Mouse (Mus musculus) thymus, postnatal 0 days (tissue): Measurements from ENCODE around the gene Ints5. TPM values are rescaled to one million over a fixed set of nuclear protein-coding genes. Genes with fewer than 3 reads are reported as not detected.
A peak's percentile ranks its signal among the peaks of the same experiment; 100 is the strongest.

Source experiments
- DNase-seq: peaks from one replicate; pipeline ENCODE4 v3.0.0-alpha.2; 2015; ENCODE audit warnings: low spot score
- microRNA-seq: library from miRNA; unstranded; fragments of <30 nt; microRNA quantifications from one replicate; pipeline ENCODE4, GENCODE M21; 2016; ENCODE audit warnings: borderline number of aligned reads
- polyA plus RNA-seq: library from polyadenylated mRNA; unstranded; fragments of >200 nt; fragmentation: Nextera tagmentation; extraction: Ambion mirVana; gene quantifications from 2 replicates; pipeline ENCODE4 v1.2.1, GENCODE M21; 2015

Gene Ints5
- polyA plus RNA-seq, 1 experiment from 2014 or later, result 32.4 TPM

GRCm38 (mm10) chr19:8927891-8928525, 35.2 kb downstream of the Ints5 start:
- no peak for DNase-seq

- DNase-seq, result no peak
These were observed 36.0 kb downstream of the Ints5 start for GRCm38 (mm10) chr19:8928689-8929223.

GRCm38 (mm10) chr19:8929224-8930088, 36.7 kb downstream of the Ints5 start, which contains the start of the genes Rom1 and Eml3:
Gene Rom1, minus strand, starts transcription at chr19:8929356.
Gene Eml3, plus strand, starts transcription at chr19:8929552.
- DNase-seq, result peak; percentile 87

- no peak for DNase-seq
These were observed 37.3 kb downstream of the Ints5 start for GRCm38 (mm10) chr19:8930117-8930516.

DNA sequence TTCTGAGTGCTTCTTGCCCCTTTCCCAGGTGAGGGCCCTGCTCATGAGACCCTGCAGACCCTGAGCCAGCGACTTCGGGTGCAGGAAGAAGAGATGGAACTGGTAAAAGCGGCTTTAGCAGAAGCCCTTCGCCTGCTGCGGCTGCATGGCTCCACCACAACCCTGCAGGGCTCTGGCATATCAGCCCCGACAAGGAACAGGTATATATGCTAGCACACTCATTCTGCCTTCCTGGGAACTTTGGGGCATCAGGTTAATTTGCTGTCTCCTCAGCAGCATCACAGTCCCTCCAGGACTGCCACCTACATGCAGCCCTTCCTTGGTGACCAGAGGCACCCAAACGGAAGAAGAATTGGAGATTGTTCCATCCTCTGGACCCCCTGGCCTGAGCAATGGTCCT, 38.0 kb downstream of the Ints5 start:
- DNase-seq, result no peak

DNA sequence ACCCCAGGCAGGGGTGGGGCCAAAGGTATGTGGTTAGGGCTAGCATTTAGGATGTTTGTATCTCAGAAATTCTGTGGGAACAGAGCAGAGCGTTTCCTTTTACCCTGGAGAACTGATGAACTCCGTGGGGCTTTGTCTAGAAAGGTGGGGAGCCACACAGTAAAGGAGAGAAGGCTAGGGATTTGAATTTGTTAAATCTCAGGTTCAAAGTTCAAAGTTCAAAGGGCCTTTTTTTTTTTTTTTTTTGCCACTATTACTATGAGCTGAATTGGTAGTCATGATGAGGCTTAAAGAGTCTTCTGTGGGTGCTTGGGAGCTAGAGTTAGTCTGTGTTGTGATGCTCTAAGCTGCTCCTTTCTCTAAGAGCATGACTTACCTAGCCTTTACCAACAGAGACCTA, 43.9 kb downstream of the Ints5 start:
- no peak for DNase-seq

DNA sequence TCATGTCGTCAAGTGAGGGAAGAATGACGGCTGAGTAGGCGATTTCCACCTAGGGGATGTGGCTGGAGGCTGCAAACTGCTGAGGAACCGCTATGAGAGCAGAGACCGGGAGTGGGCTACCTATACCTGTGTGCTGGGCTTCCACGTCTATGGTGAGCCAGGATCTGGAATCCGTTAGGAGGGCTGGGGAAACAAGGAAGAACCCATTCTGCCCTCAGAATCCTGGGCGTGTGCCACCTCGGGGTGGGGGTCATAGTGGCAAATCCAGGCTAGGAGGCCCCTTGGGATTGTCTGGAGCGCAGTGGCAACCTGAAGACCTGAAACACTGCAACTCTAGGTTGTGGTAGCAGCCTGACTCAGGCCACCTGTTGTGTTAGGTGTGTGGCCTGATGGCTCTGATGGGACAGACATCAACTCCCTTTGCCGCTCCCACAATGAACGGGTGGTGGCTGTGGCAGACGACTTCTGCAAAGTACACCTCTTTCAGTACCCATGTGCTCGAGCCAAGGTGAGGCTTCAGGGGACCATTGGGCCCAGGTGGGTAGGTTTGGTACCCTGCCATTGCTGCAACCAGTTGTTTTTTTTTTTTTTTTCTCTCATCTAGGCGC, 47.8 kb downstream of the Ints5 start:
- DNase-seq, result no peak

DNA sequence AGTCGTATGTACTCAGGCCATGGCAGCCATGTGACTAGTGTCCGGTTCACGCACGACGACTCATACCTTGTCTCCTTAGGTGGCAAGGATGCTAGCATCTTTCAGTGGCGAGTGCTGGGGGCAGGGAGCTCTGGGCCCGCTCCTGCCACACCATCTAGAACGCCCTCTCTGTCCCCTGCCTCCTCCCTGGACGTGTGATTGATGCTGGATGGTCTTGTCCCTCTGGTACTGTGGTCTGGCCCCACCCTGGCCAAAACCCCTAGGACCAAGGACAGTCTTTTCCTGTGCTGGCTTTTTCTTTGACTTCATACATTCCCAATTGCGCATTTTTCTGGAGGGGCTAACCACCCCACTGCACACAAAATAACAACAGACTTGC, 48.3 kb downstream of the Ints5 start:
- DNase-seq, result no peak

DNA sequence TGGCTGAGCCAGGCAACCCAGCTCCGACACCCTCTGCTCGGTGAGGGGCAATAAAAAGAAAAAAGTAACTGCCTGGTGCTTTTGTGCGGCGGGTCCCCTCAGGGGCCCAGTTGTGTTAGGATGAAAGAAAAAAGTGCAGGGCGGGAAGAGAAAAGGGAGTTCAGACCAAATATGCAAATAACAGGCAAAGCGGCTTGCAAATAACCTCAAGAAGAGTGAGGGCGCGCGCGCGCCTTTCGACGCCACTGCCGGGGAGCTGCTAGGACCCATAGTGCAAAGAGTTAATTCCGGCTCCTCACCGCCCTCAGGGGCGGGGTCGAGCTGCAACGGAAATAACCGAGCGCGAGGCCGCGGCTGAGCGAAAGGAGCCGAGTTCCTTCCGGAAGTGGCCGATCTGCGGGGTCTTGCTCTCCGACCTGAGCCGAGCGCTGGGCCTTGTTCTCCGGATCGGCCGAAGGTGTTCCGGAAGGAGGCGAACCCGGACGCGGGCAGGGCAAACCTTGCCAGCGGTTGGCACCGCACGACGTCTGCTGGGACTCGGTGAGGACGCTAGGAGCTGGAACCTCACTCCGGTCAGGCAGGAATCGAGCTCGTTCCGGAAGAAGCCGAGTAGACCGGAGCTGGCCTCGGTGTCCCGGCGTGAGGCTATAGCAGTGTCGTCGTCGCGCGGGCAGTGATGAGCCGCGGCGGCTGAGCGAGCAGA, 48.9 kb downstream of the Ints5 start, which contains the start of gene Mta2:
Gene Mta2, plus strand, starts transcription at position 361 of the 703 bp plus-strand sequence.
- DNase-seq, result peak; percentile 100

- DNase-seq, result no peak
These were observed 49.6 kb downstream of the Ints5 start for GRCm38 (mm10) chr19:8942276-8942964.

DNA sequence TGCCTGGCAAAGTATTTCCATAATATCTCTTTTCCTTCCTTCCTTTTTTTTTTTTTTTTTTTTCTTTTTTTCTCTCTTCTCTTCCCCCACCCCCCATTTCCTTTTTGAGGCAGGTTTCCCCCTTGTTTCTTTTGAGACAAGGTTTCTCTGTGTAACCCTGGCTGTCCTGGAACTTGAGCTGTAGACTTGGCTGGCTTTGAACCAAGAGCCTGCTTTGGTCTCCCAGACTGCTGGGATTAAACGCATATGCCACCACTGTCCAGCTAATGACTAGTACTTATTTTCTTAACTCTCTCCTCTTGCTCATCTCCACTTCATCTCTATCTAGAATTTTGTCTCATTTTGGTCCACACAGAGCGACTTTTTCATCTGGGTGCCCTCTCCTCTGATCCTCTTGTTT, 50.2 kb downstream of the Ints5 start:
- no peak for DNase-seq

DNA sequence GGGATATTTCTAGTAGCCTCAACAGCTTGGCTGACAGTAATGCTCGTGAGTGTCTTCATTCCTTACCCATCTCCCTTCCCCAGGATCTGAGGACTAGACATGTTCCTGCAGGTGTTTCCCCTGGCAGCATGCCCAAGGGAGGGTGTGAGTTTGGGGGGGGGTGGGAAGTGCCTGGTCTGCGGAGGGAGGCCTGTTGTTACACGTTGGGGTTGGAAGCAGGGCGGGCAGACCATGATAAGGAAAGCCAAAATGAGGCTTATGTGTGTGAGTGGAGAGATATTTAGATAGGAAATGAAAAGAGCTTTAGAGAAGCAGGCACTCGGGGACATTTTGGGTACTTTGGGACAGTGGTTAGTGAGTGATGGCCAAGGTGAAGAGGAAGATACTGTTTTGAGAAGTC, 51.3 kb downstream of the Ints5 start:
- peak; percentile 20 for DNase-seq

- peak; percentile 67 for DNase-seq
These were observed 51.9 kb downstream of the Ints5 start for GRCm38 (mm10) chr19:8944750-8945149.

- no peak for DNase-seq
These were observed 52.4 kb downstream of the Ints5 start for GRCm38 (mm10) chr19:8945251-8945650.

DNA sequence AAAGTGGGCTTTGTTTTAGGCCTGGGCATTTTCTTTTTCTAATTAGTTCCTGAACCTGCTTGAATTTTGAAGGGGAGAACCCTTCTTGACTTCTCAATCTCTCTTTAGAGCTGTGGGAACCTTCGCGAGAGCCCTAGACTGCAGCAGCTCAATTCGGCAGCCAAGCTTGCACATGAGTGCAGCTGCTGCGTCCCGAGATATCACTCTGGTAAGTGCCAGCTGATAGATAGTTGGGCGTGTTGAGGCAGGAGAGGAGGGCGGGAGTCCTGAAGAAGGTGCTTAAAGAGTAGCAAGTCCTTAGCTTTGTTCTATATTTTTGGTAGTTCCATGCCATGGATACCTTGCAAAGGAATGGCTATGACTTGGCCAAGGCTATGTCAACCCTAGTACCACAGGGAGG, 54.1 kb downstream of the Ints5 start:
- DNase-seq, result no peak

Small RNA genes within 50 kb of the gene (microRNA-seq; reads per million reads assigned to microRNA genes)
- gene Mir5136, result not detected

Other genes starting within 250 kb of the Ints5 start
- gene Chrm1, start 229.2 kb upstream of the Ints5 start, polyA plus RNA-seq, result 0.04 and 0.05 TPM in 2 replicates
- 122 and 131 TPM in 2 replicates for gene Slc3a2, start 169.6 kb upstream of the Ints5 start, polyA plus RNA-seq
- 101 and 103 TPM in 2 replicates for gene Wdr74, start 157.2 kb upstream of the Ints5 start, polyA plus RNA-seq
- 0.79 and 0.84 TPM in 2 replicates for gene 1700092M07Rik, start 152.3 kb upstream of the Ints5 start, polyA plus RNA-seq
- gene Stx5a, start 151.6 kb upstream of the Ints5 start, polyA plus RNA-seq, result 108 and 114 TPM in 2 replicates
- gene Nxf1, start 135.9 kb upstream of the Ints5 start, polyA plus RNA-seq, result 182 and 200 TPM in 2 replicates
- gene Tmem223, start 122.0 kb upstream of the Ints5 start, polyA plus RNA-seq, result 205 and 223 TPM in 2 replicates
- gene Tmem179b, start 118.5 kb upstream of the Ints5 start, polyA plus RNA-seq, result 154 and 166 TPM in 2 replicates
- 24.1 and 24.7 TPM in 2 replicates for gene Taf6l, start 106.6 kb upstream of the Ints5 start, polyA plus RNA-seq
- gene Polr2g, start 94.4 kb upstream of the Ints5 start, polyA plus RNA-seq, result 233 and 246 TPM in 2 replicates
- gene Zbtb3, start 90.5 kb upstream of the Ints5 start, polyA plus RNA-seq, result 2.9 and 3.5 TPM in 2 replicates
- gene Ttc9c, start 73.7 kb upstream of the Ints5 start, polyA plus RNA-seq, result 44.1 and 49.8 TPM in 2 replicates
- 4.3 and 5.3 TPM in 2 replicates for gene Hnrnpul2, start 73.0 kb upstream of the Ints5 start, polyA plus RNA-seq
- gene AC129217.1, start 63.2 kb upstream of the Ints5 start, polyA plus RNA-seq, result not detected in 2 replicates
- gene Bscl2, start 55.5 kb upstream of the Ints5 start, polyA plus RNA-seq, result 54.6 and 63.0 TPM in 2 replicates
- 0.36 and 0.66 TPM in 2 replicates for gene Gng3, start 53.8 kb upstream of the Ints5 start, polyA plus RNA-seq
- gene Lrrn4cl, start 42.2 kb upstream of the Ints5 start, polyA plus RNA-seq, result 0.78 and 1.1 TPM in 2 replicates
- gene Ubxn1, start 21.5 kb upstream of the Ints5 start, polyA plus RNA-seq, result 171 and 178 TPM in 2 replicates
- 106 and 119 TPM in 2 replicates for gene Uqcc3, start 12.1 kb upstream of the Ints5 start, polyA plus RNA-seq
- 67.6 and 70.2 TPM in 2 replicates for gene Lbhd1, start 9.3 kb upstream of the Ints5 start, polyA plus RNA-seq
- gene Gm49403, start 9.1 kb upstream of the Ints5 start, polyA plus RNA-seq, result not detected in 2 replicates
- gene 1810009A15Rik, start 4.2 kb upstream of the Ints5 start, polyA plus RNA-seq, result 80.7 and 98.0 TPM in 2 replicates
- gene Gm49416, start 4.1 kb upstream of the Ints5 start, polyA plus RNA-seq, result not detected in 2 replicates
- gene Ganab, start 5.1 kb downstream of the Ints5 start, polyA plus RNA-seq, result 51.9 and 55.5 TPM in 2 replicates
- gene B3gat3, start 27.4 kb downstream of the Ints5 start, polyA plus RNA-seq, result 28.4 and 29.3 TPM in 2 replicates
- 4.7 TPM in 2 replicates for gene Rom1, start 36.4 kb downstream of the Ints5 start, polyA plus RNA-seq
- 25.2 and 27.1 TPM in 2 replicates for gene Eml3, start 36.5 kb downstream of the Ints5 start, polyA plus RNA-seq
- gene Mta2, start 48.9 kb downstream of the Ints5 start, polyA plus RNA-seq, result 203 and 214 TPM in 2 replicates
- gene Tut1, start 60.8 kb downstream of the Ints5 start, polyA plus RNA-seq, result 31.2 and 32.4 TPM in 2 replicates
- gene Eef1g, start 74.0 kb downstream of the Ints5 start, polyA plus RNA-seq, result 326 and 340 TPM in 2 replicates
- gene Ahnak, start 96.3 kb downstream of the Ints5 start, polyA plus RNA-seq, result 20.3 and 22.3 TPM in 2 replicates
- 10.7 and 11.0 TPM in 2 replicates for gene Scgb1a1, start 195.0 kb downstream of the Ints5 start, polyA plus RNA-seq
- gene Asrgl1, start 242.6 kb downstream of the Ints5 start, polyA plus RNA-seq, result 34.6 and 36.9 TPM in 2 replicates